Mouse (Mus musculus) liver, postnatal 0 days (tissue): Measurements from ENCODE around the gene Iqgap3. TPM values are rescaled to one million over a fixed set of nuclear protein-coding genes. Genes with fewer than 3 reads are reported as not detected.

Experiments used
- ATAC-seq: fragments of 200-750 bp; cut with Nextera tagmentation; 2 replicates; pipeline ENCODE4 v1.8.0; 2017; ENCODE audit warnings: mild to moderate bottlenecking, moderate library complexity
- DNase-seq: peaks from one replicate; pipeline ENCODE4 v3.0.0-alpha.2; 2016
- H3K27ac ChIP-seq: fragments of 300-500 bp; sonication (generic); 2 replicates; pipeline ENCODE4 v1.5.1; 2014; ENCODE audit warnings: antibody characterized with exemption, moderate library complexity, mild to moderate bottlenecking, low read depth
- H3K27me3 ChIP-seq: fragments of 300-500 bp; sonication (generic); 2 replicates; pipeline ENCODE4 v1.6.1; 2014; ENCODE audit warnings: low read length, control low read depth, mixed read lengths; ENCODE audit not compliant: insufficient read depth
- H3K36me3 ChIP-seq: fragments of 300-500 bp; sonication (generic); replicated peaks from 2 replicates; pipeline ENCODE4 v1.6.1; 2014; ENCODE audit warnings: mild to moderate bottlenecking, control low read depth, low read length, moderate library complexity, mixed read lengths; ENCODE audit not compliant: insufficient read depth
- H3K4me1 ChIP-seq: fragments of 300-500 bp; sonication (generic); 2 replicates; pipeline ENCODE4 v1.6.1; 2014; ENCODE audit warnings: antibody characterized with exemption, mild to moderate bottlenecking, control low read depth; ENCODE audit not compliant: insufficient read depth
- H3K4me2 ChIP-seq: fragments of 300-500 bp; sonication (generic); 2 replicates; pipeline ENCODE4 v1.6.1; 2014; ENCODE audit warnings: low read depth, mild to moderate bottlenecking, low read length, moderate library complexity, mixed read lengths
- H3K4me3 ChIP-seq: fragments of 300-500 bp; sonication (generic); 2 replicates; pipeline ENCODE4 v1.5.1; 2014; ENCODE audit warnings: low read depth, low read length
- H3K9ac ChIP-seq: fragments of 300-500 bp; sonication (generic); replicated peaks from 2 replicates; pipeline ENCODE4 v1.6.1; 2014; ENCODE audit warnings: mild to moderate bottlenecking, moderate library complexity
- H3K9me3 ChIP-seq: fragments of 300-500 bp; sonication (generic); 2 replicates; pipeline ENCODE4 v1.6.1; 2016; ENCODE audit warnings: mild to moderate bottlenecking, control low read depth, low read length, mixed read lengths
- CTCF ChIP-seq: sonication (generic); IDR thresholded peaks from 2 replicates; pipeline ENCODE4 v1.5.1; 2016; ENCODE audit warnings: antibody characterized with exemption, low read depth
- EP300 ChIP-seq: IDR thresholded peaks from 2 replicates; pipeline ENCODE4 v1.6.1; 2016; ENCODE audit warnings: antibody characterized with exemption, low read depth, mild to moderate bottlenecking
- WGBS: fragments of 180-500 bp; shearing (Covaris S2); extraction: QIAGEN DNeasy Blood & Tissue Kit; methylation state at CpG from one replicate; pipeline ENCODE4 v1.1.7; 2014; ENCODE audit not compliant: insufficient replicate concordance; 5-methylcytosine and 5-hydroxymethylcytosine counted together
- polyA plus RNA-seq: library from polyadenylated mRNA; unstranded; fragments of >200 nt; fragmentation: Nextera tagmentation; extraction: Ambion mirVana; gene quantifications from 2 replicates; pipeline ENCODE4 v1.2.1, GENCODE M21; 2015

Iqgap3 gene
- polyA plus RNA-seq, 1 experiment from 2014 or later, result 2.9 TPM

GRCm38 (mm10) chr3:88074766-88075165, 7.0 kb upstream of the Iqgap3 start:
- Histone ChIP-seq H3K9me3 (no peaks in the 10 kb centered on the region), H3K4me3 (no peak overlapping the region), H3K9ac (no peak overlapping the region), H3K4me2 (no peak overlapping the region), H3K36me3 (no peaks in the 10 kb centered on the region), H3K27me3 (no peaks in the 10 kb centered on the region), H3K4me1 (no peaks in the 10 kb centered on the region), H3K27ac (no peak overlapping the region)
- ATAC-seq (no peak), DNase-seq (no peak)
- TF ChIP-seq EP300 (no peak), CTCF (no peak)
- 70% methylated on average over 8 of the region's 8 CpGs for WGBS

- peak; percentile 81 for ATAC-seq
- Histone ChIP-seq H3K27me3 (no peaks in the 10 kb centered on the region), H3K4me3 (no peak overlapping the region), H3K36me3 (no peaks in the 10 kb centered on the region), H3K27ac (no peak overlapping the region), H3K9ac (no peak overlapping the region), H3K4me1 (peaks cover 11% of the 10 kb centered on the region), H3K9me3 (no peaks in the 10 kb centered on the region), H3K4me2 (no peak overlapping the region)
- TF ChIP-seq CTCF (no peak), EP300 (no peak)
- DNase-seq, result peak; percentile 33
- WGBS, result 20% methylated on average over 8 of the region's 8 CpGs
Observed at GRCm38 (mm10) chr3:88077441-88077840, 4.3 kb upstream of the Iqgap3 start.

GRCm38 (mm10) chr3:88078204-88078603, 3.6 kb upstream of the Iqgap3 start, which contains the start of gene Ttc24:
Ttc24 (minus strand) TSS chr3:88078304.
- H3K4me1 ChIP-seq, result peaks cover 19% of the 10 kb centered on the region
- no peak for DNase-seq
- TF ChIP-seq CTCF (no peak), EP300 (no peak)
- H3K9ac ChIP-seq, result no peak within 1 kb of the TSS
- ATAC-seq, result no peak
- no peaks in the 10 kb centered on the region for H3K9me3 ChIP-seq
- no peaks in the 10 kb centered on the region for H3K36me3 ChIP-seq
- no peak within 1 kb of the TSS for H3K27ac ChIP-seq
- WGBS, result 77% methylated on average over 4 of the region's 4 CpGs
- no peak within 1 kb of the TSS for H3K4me3 ChIP-seq
- no peak within 1 kb of the TSS for H3K4me2 ChIP-seq
- no peaks in the 10 kb centered on the region for H3K27me3 ChIP-seq

GRCm38 (mm10) chr3:88082224-88082618, 450 bp downstream of the Iqgap3 start:
- H3K9ac ChIP-seq, result peak overlapping the region; percentile 56
- 0 out of 2 replicates have a peak, but pooled peaks cover 2% of the 10 kb centered on the region for H3K36me3 ChIP-seq
- peaks cover 19% of the 10 kb centered on the region for H3K4me1 ChIP-seq
- TF ChIP-seq EP300 (no peak), CTCF (no peak)
- DNase-seq, result no peak
- peak overlapping the region; percentile 91 for H3K4me2 ChIP-seq
- WGBS, result 1% methylated on average over 13 of the region's 13 CpGs
- peak overlapping the region; percentile 12; the same call in 1 of the 2 replicates for H3K27ac ChIP-seq
- H3K27me3 ChIP-seq, result no peaks in the 10 kb centered on the region
- no peaks in the 10 kb centered on the region for H3K9me3 ChIP-seq
- ATAC-seq, result no peak
- peak overlapping the region; percentile 78 for H3K4me3 ChIP-seq

GRCm38 (mm10) chr3:88082663-88083062, 892 bp downstream of the Iqgap3 start:
- H3K4me1 ChIP-seq, result peaks cover 19% of the 10 kb centered on the region
- H3K4me3 ChIP-seq, result peak overlapping the region; percentile 78
- no peak for TF ChIP-seq EP300
- no peak for TF ChIP-seq CTCF
- 14% methylated on average over 4 of the region's 4 CpGs for WGBS
- 0 out of 2 replicates have a peak, but pooled peaks cover 2% of the 10 kb centered on the region for H3K36me3 ChIP-seq
- H3K9me3 ChIP-seq, result no peaks in the 10 kb centered on the region
- DNase-seq (no peak), ATAC-seq (peak; percentile 55; the same call in 1 of the 2 replicates)
- peak overlapping the region; percentile 91 for H3K4me2 ChIP-seq
- H3K27ac ChIP-seq, result peak overlapping the region; percentile 12; the same call in 1 of the 2 replicates
- H3K27me3 ChIP-seq, result no peaks in the 10 kb centered on the region
- H3K9ac ChIP-seq, result peak overlapping the region; percentile 56; the same call in 1 of the 2 replicates

- peaks cover 19% of the 10 kb centered on the region for H3K4me1 ChIP-seq
- TF ChIP-seq EP300 (no peak), CTCF (no peak)
- 74% methylated on average over 2 of the region's 2 CpGs for WGBS
- H3K36me3 ChIP-seq, result peaks cover 8% of the 10 kb centered on the region
- no peak overlapping the region for H3K27ac ChIP-seq
- no peak overlapping the region for H3K9ac ChIP-seq
- H3K27me3 ChIP-seq, result no peaks in the 10 kb centered on the region
- no peak overlapping the region for H3K4me2 ChIP-seq
- ATAC-seq, result no peak
- no peaks in the 10 kb centered on the region for H3K9me3 ChIP-seq
- no peak for DNase-seq
- no peak overlapping the region for H3K4me3 ChIP-seq
Observed at GRCm38 (mm10) chr3:88084001-88084400, 2.2 kb downstream of the Iqgap3 start.
